Mouse (Mus musculus) brain, embryonic 18.5 days (tissue): ENCODE data around the gene Gm12169.
"Not testable (repeated sequence)": the region's sequence is repeated elsewhere in the genome, so short reads cannot be mapped to it uniquely, and the experiment has no call there.

Experiments used
- DNase-seq: peaks from one replicate; pipeline ENCODE4 v3.0.0-alpha.2; 2012; ENCODE audit warnings: low read depth, low spot score

Gene Gm12169

GRCm38 (mm10) chr11:46523912-46524311 lies at the start of gene Gm12169:
Gene Gm12169, plus strand, starts transcription at chr11:46524212.
- no peak for DNase-seq

GRCm38 (mm10) chr11:46474220-46474619 lies 49.8 kb upstream of the Gm12169 start:
- DNase-seq: no peak

- DNase-seq: no peak
Measured at GRCm38 (mm10) chr11:46479311-46479710, 44.7 kb upstream of the Gm12169 start.

GRCm38 (mm10) chr11:46480517-46480916 lies 43.5 kb upstream of the Gm12169 start:
- DNase-seq: no peak

- DNase-seq: no peak
Measured at GRCm38 (mm10) chr11:46488231-46488630, 35.8 kb upstream of the Gm12169 start.

GRCm38 (mm10) chr11:46488650-46489049 lies 35.4 kb upstream of the Gm12169 start:
- DNase-seq: no peak

GRCm38 (mm10) chr11:46507146-46507545 lies 16.9 kb upstream of the Gm12169 start:
- no peak for DNase-seq

DNA sequence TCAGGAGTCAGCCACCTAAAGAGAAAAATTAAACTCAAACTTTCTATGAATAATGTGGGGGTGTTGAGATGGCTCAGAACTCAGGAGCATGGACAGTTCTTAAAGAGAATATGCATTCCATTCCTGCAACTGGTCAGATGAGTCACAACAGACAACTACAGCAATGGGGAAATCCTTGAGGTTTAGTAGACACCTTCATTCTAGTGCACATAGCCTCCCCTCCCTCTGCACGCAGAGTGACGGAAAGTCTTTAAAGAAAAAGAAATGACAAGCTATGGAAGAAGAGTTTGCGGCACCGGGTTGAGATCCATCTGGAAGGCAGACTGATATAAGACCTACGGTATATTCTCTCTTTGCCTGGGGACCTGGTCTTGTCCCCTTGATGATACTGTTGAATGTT lies 14.1 kb upstream of the Gm12169 start:
- no peak for DNase-seq

DNA sequence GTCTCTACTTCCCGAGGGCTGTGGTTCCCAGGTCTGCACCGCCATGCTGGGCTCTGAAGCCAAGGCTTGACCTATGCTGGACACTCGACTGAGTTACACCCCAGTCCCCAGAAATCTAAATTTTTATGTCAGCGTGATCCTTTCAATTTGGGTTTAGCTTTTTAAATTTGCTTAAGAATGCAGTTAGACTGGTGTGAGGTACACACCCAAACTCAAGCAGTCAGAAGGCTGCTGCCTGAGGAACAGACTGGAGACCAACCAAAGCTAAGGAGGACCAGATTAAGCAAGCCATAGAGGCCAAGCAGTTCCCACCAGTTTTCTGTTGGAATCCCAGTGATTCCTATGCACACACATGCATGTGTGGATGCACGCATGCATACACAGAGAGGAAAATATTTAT lies 2.7 kb upstream of the Gm12169 start:
- DNase-seq: not testable (repeated sequence)

DNA sequence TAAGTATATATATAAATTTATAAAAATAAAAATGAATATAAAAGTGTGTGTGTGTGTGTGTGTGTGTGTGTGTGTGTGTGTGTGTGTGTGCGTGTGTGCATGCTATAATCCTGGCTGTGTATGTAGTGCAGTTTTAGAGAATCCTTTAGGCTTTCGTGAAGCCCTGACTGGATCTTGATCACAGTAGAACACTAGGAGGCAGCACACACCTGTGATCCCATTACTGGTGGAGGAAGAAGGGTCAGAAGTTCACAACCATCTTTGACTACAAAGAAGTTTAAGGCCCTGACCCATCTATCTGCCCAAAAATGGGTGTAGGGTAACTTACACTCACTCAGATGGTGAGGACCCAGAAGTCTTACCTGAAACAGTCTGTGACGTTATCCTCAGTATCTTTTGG lies 1.3 kb upstream of the Gm12169 start:
- DNase-seq: no peak

DNA sequence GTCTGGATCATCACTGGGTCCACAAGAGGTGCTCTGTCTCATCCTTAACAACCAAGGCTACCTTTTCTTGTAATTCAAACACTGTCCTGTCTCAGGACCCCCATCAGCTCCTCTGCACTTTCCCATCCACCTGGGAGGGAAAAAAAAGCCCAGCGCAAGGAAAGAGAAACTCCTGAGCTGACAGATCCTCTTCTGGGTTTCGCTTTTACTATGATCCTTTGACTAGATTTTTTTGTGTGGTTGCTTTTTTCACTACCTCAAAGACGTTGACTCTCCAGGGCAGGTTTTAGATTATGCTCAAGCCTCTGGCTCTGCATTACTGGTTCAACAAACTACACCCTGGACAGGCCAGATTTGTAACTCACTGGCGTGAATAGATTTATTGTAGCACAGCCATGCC lies 6.1 kb downstream of the Gm12169 start:
- DNase-seq: no peak

DNA sequence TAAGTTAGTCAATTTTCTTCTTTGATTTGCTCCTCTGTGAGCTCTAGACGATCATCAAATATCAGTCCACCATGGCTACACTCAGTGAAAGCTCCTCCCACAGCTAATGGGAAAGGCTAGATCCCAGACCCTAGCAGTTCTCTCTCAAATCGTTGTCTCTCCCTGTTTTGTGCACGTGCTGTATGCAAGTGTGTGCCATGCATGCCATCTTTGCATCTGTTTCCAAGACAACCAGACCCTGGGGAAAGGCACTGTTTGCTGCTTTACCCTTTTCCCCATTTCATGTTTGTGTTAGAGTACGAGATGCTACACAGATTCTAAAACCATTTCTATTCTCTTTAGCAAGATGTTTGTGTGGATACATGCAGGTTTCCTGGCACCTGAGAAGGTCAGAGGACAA lies 13.0 kb downstream of the Gm12169 start:
- DNase-seq: no peak

- DNase-seq: no peak
Measured at GRCm38 (mm10) chr11:46543530-46543929, 19.5 kb downstream of the Gm12169 start.

GRCm38 (mm10) chr11:46549721-46550120 lies 25.7 kb downstream of the Gm12169 start:
- no peak for DNase-seq

- DNase-seq: no peak
Measured at GRCm38 (mm10) chr11:46552741-46553140, 28.7 kb downstream of the Gm12169 start.

- no peak for DNase-seq
Measured at GRCm38 (mm10) chr11:46561096-46561495, 37.1 kb downstream of the Gm12169 start.

DNA sequence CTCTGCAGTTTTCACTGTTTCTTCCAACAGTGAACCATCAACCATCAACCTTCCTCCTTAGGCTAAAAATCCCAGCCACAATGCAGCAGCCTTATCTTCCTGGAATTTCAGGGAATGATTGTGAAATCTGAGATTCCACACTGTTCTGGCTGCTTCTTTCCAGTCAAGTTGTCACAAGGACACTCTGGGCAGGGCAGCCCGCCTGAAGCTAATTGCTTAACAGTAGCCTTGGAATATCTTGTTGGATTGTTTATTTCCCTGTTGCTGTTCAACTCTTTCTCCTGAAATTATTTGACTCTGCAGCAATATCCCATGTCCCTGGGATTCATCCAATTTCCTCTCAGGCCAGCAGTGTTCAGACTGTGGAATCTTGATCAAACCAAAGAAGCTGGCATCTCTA lies 40.7 kb downstream of the Gm12169 start:
- no peak for DNase-seq

DNA sequence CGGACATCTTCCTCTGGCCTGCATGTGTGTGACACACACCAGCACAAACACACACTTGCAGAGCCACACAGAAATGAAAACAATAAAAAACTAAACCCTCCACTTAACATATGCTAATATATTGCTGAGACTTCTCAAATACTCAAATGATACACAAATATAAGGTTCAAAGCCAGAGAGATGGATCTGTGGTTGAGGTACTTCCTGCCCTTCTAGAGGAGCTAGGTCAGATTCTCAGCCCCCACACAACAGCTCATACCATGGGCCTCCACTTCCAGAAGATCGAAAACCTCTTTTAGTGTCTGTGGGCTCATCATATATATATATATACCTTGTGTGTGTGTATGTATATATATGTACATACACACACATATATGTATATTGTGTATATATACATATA lies 42.0 kb downstream of the Gm12169 start:
- DNase-seq: no peak

GRCm38 (mm10) chr11:46569107-46569506 lies 45.1 kb downstream of the Gm12169 start:
- no peak for DNase-seq

- no peak for DNase-seq
Measured at GRCm38 (mm10) chr11:46571327-46571726, 47.3 kb downstream of the Gm12169 start, which contains the start of gene BC053393. Gene BC053393, plus strand, starts transcription at chr11:46571536.

DNA sequence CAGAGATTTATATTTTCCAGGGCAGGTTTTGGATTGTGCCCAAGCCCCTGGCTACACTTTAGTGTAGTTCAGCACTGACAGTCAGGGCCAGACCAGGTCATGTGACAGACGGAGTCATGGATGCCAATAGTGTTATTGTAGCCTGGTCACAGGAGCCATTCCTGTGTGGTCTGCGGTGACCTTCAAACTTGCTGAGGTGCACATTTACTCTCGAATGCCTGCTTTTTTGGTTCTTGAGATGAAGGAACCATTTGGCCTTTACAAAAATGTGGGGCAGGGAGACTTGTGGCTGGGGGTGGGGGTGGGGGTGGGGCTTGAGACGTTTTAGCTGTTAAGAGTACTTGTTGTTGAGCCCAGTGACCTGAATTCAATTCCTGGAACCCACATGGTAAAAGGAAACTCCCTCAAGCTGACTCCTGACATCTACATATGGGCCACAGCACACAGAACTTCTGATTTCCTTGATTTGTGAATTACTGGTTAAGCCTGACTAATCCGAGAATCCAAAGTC lies 54.8 kb downstream of the Gm12169 start:
- no peak for DNase-seq

- DNase-seq: no peak
Measured at GRCm38 (mm10) chr11:46580428-46580827, 56.4 kb downstream of the Gm12169 start.

GRCm38 (mm10) chr11:46582741-46583140 lies 58.7 kb downstream of the Gm12169 start:
- DNase-seq: no peak
